Mouse (Mus musculus) kidney, postnatal 25 days (tissue): ENCODE data around the gene Usp29.
"Not testable (repeated sequence)": the region's sequence is repeated elsewhere in the genome, so short reads cannot be mapped to it uniquely, and the experiment has no call there.

Experiments
- DNase-seq, 2 experiments: peaks; one replicate each; pipeline ENCODE4 v3.0.0; 2021; ENCODE audit warnings: mixed read lengths in 2 of 2

The Usp29 gene

DNA sequence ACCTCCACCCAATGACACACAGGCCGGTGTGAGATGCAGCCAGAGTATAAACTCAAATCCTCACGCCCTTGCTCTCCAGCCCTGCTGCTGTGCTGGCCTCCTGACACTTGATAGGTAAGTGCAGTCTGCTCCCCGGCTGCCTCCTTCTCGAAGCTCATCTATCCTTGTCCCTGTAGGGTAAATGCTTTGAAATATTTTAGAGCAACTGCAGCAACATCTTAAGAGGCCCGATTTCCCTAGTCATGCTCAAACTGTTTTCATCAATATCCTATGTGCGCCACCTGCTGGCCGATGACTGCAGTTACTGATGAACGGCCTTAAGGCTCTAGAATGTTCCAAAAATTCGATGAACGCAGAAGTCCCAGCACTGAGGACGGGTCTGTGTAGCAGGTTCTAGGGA is 206.7 kb downstream of the Usp29 start:
- DNase-seq = peak; percentile 70 to 73

DNA sequence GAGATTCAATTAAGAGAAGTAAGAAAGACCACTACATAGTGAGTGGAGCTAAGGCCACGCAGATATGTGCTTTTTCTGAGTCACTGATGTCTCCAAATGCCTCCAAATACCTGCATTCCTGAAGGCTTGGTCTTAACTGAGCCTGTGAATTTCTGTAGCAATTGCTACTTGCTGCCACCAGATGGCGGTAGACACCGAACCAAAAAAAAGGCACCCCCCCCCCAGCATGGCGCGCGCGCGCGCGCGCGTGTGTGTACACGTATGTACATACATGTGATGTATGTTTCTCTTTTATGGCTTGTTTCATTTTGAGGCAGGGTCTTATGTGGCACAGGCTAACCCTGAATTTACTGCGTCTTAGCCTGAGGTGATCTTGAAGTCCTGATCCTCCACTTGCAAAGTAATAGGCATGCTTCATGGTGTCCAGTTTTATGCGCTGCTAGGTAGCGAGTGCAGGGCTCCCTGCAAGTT is 210.4 kb downstream of the Usp29 start:
- DNase-seq = no peak

DNA sequence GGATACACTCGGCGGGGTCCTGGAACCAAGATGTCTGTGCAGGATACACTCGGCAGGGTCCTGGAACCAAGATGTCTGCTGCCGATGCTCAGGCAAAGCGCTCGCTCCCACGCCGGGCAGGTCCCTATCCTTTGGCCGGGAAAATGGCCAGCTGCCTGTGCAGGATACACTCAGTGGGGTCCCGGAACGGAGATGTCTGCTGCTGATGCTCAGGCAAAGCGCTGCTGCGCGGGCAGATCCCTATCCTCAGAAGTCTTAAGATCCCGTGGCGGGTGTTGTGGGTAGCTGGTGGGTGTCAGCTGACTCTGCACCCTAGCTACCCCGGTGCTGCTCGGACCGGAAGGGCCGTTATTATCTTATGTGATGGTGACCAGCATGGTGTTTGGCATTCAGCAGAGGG is 217.7 kb downstream of the Usp29 start:
- DNase-seq = not testable (repeated sequence)

DNA sequence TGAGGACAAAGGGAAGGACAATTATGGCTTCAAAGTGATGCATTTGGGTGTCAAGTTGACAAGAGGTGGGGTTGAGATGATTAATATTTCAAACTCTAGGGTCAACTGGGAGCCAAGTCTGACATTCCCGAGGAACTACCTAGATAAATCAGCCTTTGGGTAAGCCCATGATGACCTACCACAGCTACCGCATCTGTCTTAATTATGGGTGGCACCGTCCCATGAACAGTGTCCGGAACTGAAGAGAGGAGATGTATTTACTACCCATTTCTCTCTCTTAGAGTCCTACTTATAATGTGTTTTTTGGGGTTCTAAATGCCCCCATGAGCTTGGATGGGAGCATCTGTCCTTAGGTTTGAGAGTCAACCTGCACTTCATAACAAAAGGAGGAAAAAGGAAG is 226.2 kb downstream of the Usp29 start:
- DNase-seq = no peak

DNA sequence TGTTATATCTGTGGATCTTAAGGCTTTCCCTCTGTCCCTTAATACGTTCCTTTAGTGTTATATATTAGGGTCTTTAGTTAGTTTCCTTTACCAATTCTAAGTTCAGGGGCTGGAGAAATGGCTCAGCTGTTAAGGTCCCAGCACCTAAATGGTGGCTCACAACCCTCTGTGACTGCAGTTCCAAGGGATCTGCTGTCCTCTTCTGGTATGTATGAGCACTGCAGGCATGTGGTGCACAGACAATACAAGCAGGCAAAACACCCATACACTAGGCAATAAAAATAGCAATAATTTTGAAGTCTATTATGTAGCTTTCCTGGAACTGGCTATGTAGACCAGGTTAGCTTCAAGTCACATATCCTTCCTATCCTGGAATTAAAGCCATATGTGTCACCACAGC is 228.2 kb downstream of the Usp29 start:
- no peak for DNase-seq

DNA sequence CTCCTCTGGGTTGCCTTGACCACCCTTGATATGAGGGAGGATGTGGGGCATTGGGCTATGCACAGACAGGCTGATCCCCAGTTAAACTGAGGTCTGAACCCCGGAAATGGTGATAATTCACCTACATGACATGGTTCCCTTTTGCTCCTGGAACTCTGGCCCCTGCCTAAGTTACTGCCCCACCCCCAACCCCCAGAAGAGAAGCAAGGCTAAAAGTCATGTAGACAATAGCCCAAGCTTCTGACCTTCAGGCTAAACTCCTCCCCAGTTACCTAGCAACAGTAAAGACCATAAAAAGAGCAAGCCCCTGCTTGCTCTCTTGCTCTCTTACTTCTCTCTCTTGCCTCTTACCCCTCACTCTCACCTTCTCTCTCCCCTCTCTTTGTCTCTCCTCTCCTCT is 243.2 kb downstream of the Usp29 start:
- no peak for DNase-seq

DNA sequence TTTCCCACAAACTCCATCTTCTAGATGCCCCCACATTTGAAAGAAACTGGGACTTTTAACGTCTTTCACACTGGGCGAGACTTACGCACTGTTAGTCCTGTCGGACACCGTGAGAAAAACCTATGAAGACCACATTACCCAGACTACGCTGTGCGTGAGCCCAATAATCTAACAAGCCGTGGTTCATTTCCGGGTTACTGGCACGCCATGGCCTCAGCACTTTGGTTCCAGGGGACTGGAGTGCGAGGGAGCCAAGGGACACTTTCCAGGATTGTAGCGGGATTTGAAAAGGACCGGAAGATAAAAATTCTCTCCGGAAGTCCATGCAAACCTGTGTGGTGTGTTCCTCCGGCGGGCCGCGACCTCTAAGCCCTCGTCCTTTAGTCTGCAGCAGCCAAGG is 246.5 kb downstream of the Usp29 start:
- no peak for DNase-seq

DNA sequence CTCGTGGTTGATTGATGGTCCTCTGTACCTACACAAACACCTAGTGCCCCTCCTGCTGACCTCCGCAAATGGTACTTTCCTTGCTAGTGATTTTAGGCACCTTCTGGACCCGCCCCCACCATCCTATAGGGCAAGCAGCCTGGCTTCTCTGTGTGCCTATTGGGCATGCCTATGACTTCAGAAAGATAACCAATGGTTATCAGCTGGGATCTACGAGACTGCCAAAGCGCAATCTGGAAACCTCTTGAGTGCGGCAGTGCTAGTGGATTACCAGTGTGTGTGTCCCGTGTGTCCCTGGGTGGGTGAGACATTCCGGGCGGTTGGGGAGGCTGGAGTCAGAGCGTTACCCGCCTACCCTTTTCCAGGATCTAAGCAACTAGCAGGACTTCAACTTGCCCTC is 264.9 kb downstream of the Usp29 start, which contains the start of gene Aurkc:
Gene Aurkc, plus strand, starts transcription at position 50 of the 400 bp plus-strand sequence.
- not testable (repeated sequence) for DNase-seq

DNA sequence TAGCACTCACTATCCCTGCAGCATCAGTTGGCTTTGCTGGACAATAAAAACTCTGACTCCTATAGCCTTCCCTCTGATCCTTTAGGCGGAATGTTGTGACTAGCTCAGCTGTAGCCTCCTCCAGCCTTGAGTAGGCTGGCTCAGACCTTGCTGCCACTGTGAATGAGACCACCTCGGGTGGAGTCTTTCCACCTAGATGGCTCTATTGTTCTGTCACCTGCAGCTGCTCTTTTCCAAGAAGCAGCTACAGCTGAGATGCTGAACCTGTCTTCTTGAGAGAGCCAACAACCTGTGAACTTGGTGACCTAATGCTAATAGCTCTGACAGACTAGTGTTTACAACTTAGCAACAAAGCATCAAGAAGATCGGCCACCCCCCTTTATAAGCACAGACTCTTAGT is 268.5 kb downstream of the Usp29 start:
- not testable (repeated sequence) for DNase-seq

DNA sequence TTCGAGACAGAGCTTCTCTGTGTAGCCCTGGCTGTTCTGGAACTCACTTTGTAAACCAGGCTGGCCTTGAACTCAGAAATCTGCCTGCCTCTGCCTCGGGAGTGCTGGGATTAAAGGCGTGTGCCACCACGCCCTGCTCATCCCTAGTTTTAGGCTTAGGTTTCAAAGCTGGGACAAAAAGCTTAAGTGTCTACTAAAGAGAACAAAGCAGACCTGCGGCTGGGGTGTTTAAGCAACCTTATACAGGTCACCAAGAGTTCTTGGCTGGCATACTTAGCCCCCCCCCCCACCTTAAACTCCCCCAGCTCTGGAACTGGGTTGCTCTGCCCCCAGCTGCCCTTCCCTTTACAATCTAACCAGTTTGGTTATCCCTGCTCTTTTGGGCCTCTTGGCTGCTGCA is 275.1 kb downstream of the Usp29 start:
- not testable (repeated sequence) for DNase-seq
